Mouse (Mus musculus): ENCODE results near the gene Zfp683. TPM values are rescaled to one million over a fixed set of nuclear protein-coding genes. Genes with fewer than 3 reads are reported as not detected.

Zfp683 gene
- polyA plus RNA-seq, 1 experiment from 2014 or later: not detected

- Histone ChIP-seq H3K27ac (replicated peaks; ENCODE audit: low read depth, low read length) (no peak overlapping the region), H3K27me3 (ENCODE audit: control insufficient read depth, insufficient read depth, low read length) (no peaks in the 10 kb centered on the region), H3K4me1 (ENCODE audit: control insufficient read depth, insufficient read depth, low read length) (peaks cover 6% of the 10 kb centered on the region; the same call in 1 of the 2 replicates), H3K36me3 (ENCODE audit: control insufficient read depth, insufficient read depth, low read length) (no peaks in the 10 kb centered on the region), H3K4me3 (ENCODE audit: low read depth, low read length) (no peak overlapping the region), H3K9me3 (ENCODE audit: control insufficient read depth, low read length) (no peaks in the 10 kb centered on the region), H3K9ac (ENCODE audit: low read length) (no peak overlapping the region), H3K4me2 (ENCODE audit: low read depth, severe bottlenecking) (no peak overlapping the region)
- 48% methylated on average over 9 of the region's 9 CpGs for WGBS
- DNase-seq (ENCODE audit: low spot score) (peak; percentile 60), ATAC-seq (ENCODE audit: insufficient number of reproducible peaks, low FRiP score, low TSS enrichment, low read depth) (0 out of 2 replicates have a peak, but pooled peaks have one; percentile 39)
These were observed 12.1 kb upstream of the Zfp683 start for GRCm38 (mm10) chr4:134041317-134042123.

- no peak for DNase-seq (ENCODE audit: low spot score)
- 48% methylated on average over 2 of the region's 2 CpGs for WGBS
- Histone ChIP-seq H3K4me1 (ENCODE audit: control insufficient read depth, insufficient read depth, low read length) (peaks cover 6% of the 10 kb centered on the region; the same call in 1 of the 2 replicates), H3K9me3 (ENCODE audit: control insufficient read depth, low read length) (no peaks in the 10 kb centered on the region), H3K36me3 (ENCODE audit: control insufficient read depth, insufficient read depth, low read length) (no peaks in the 10 kb centered on the region), H3K27me3 (ENCODE audit: control insufficient read depth, insufficient read depth, low read length) (no peaks in the 10 kb centered on the region), H3K4me3 (ENCODE audit: low read depth, low read length) (no peak overlapping the region), H3K4me2 (ENCODE audit: low read depth, severe bottlenecking) (no peak overlapping the region), H3K27ac (replicated peaks; ENCODE audit: low read depth, low read length) (no peak overlapping the region), H3K9ac (ENCODE audit: low read length) (no peak overlapping the region)
- ATAC-seq (ENCODE audit: insufficient number of reproducible peaks, low FRiP score, low TSS enrichment, low read depth): no peak
These were observed 10.6 kb upstream of the Zfp683 start for GRCm38 (mm10) chr4:134043041-134043440.

GRCm38 (mm10) chr4:134047648-134048047, 6.0 kb upstream of the Zfp683 start:
- no peak overlapping the region for H3K4me3 ChIP-seq (ENCODE audit: low read depth, low read length)
- no peak overlapping the region for H3K4me2 ChIP-seq (ENCODE audit: low read depth, severe bottlenecking)
- H3K27ac ChIP-seq (replicated peaks; ENCODE audit: low read depth, low read length): no peak overlapping the region
- H3K27me3 ChIP-seq (ENCODE audit: control insufficient read depth, insufficient read depth, low read length): no peaks in the 10 kb centered on the region
- H3K36me3 ChIP-seq (ENCODE audit: control insufficient read depth, insufficient read depth, low read length): no peaks in the 10 kb centered on the region
- no peaks in the 10 kb centered on the region for H3K4me1 ChIP-seq (ENCODE audit: control insufficient read depth, insufficient read depth, low read length)
- no peak for DNase-seq (ENCODE audit: low spot score)
- whole genome bisulfite sequencing: 42% methylated on average over 5 of the region's 5 CpGs
- ATAC-seq (ENCODE audit: insufficient number of reproducible peaks, low FRiP score, low TSS enrichment, low read depth): no peak
- H3K9me3 ChIP-seq (ENCODE audit: control insufficient read depth, low read length): no peaks in the 10 kb centered on the region; the same call in 1 of the 2 replicates
- H3K9ac ChIP-seq (ENCODE audit: low read length): no peak overlapping the region

- no peaks in the 10 kb centered on the region for H3K36me3 ChIP-seq (ENCODE audit: control insufficient read depth, insufficient read depth, low read length)
- no peak for ATAC-seq (ENCODE audit: insufficient number of reproducible peaks, low FRiP score, low TSS enrichment, low read depth)
- no peaks in the 10 kb centered on the region; the same call in 1 of the 2 replicates for H3K9me3 ChIP-seq (ENCODE audit: control insufficient read depth, low read length)
- no peaks in the 10 kb centered on the region for H3K27me3 ChIP-seq (ENCODE audit: control insufficient read depth, insufficient read depth, low read length)
- H3K4me3 ChIP-seq (ENCODE audit: low read depth, low read length): no peak overlapping the region
- no peaks in the 10 kb centered on the region for H3K4me1 ChIP-seq (ENCODE audit: control insufficient read depth, insufficient read depth, low read length)
- H3K27ac ChIP-seq (replicated peaks; ENCODE audit: low read depth, low read length): no peak overlapping the region
- WGBS: 84% methylated on average over 5 of the region's 5 CpGs
- DNase-seq (ENCODE audit: low spot score): no peak
- H3K4me2 ChIP-seq (ENCODE audit: low read depth, severe bottlenecking): no peak overlapping the region
- no peak overlapping the region for H3K9ac ChIP-seq (ENCODE audit: low read length)
These were observed 1.7 kb upstream of the Zfp683 start for GRCm38 (mm10) chr4:134051912-134052311.

- Histone ChIP-seq H3K27me3 (ENCODE audit: control insufficient read depth, insufficient read depth, low read length) (no peaks in the 10 kb centered on the region), H3K27ac (replicated peaks; ENCODE audit: low read depth, low read length) (no peak overlapping the region), H3K9ac (ENCODE audit: low read length) (no peak overlapping the region), H3K4me2 (ENCODE audit: low read depth, severe bottlenecking) (no peak overlapping the region), H3K36me3 (ENCODE audit: control insufficient read depth, insufficient read depth, low read length) (no peaks in the 10 kb centered on the region), H3K9me3 (ENCODE audit: control insufficient read depth, low read length) (no peaks in the 10 kb centered on the region; the same call in 1 of the 2 replicates), H3K4me1 (ENCODE audit: control insufficient read depth, insufficient read depth, low read length) (no peaks in the 10 kb centered on the region), H3K4me3 (ENCODE audit: low read depth, low read length) (no peak overlapping the region)
- ATAC-seq (ENCODE audit: insufficient number of reproducible peaks, low FRiP score, low TSS enrichment, low read depth) (no peak), DNase-seq (ENCODE audit: low spot score) (no peak)
- 43% methylated on average over 8 of the region's 8 CpGs for WGBS
These were observed 1.1 kb upstream of the Zfp683 start for GRCm38 (mm10) chr4:134052560-134052959.

GRCm38 (mm10) chr4:134058166-134058715, 4.6 kb downstream of the Zfp683 start:
- no peak for DNase-seq (ENCODE audit: low spot score)
- 20% methylated on average over 14 of the region's 14 CpGs for WGBS
- Histone ChIP-seq H3K4me2 (ENCODE audit: low read depth, severe bottlenecking) (no peak overlapping the region), H3K27me3 (ENCODE audit: control insufficient read depth, insufficient read depth, low read length) (0 out of 2 replicates have a peak, but pooled peaks cover 3% of the 10 kb centered on the region), H3K36me3 (ENCODE audit: control insufficient read depth, insufficient read depth, low read length) (no peaks in the 10 kb centered on the region), H3K4me1 (ENCODE audit: control insufficient read depth, insufficient read depth, low read length) (no peaks in the 10 kb centered on the region), H3K4me3 (ENCODE audit: low read depth, low read length) (no peak overlapping the region), H3K27ac (replicated peaks; ENCODE audit: low read depth, low read length) (no peak overlapping the region), H3K9ac (ENCODE audit: low read length) (no peak overlapping the region), H3K9me3 (ENCODE audit: control insufficient read depth, low read length) (no peaks in the 10 kb centered on the region)
- no peak for ATAC-seq (ENCODE audit: insufficient number of reproducible peaks, low FRiP score, low TSS enrichment, low read depth)

- H3K4me2 ChIP-seq (ENCODE audit: low read depth, severe bottlenecking): no peak overlapping the region
- H3K27me3 ChIP-seq (ENCODE audit: control insufficient read depth, insufficient read depth, low read length): 0 out of 2 replicates have a peak, but pooled peaks cover 3% of the 10 kb centered on the region
- no peak overlapping the region for H3K27ac ChIP-seq (replicated peaks; ENCODE audit: low read depth, low read length)
- 78% methylated on average over 6 of the region's 6 CpGs for WGBS
- no peak overlapping the region for H3K4me3 ChIP-seq (ENCODE audit: low read depth, low read length)
- ATAC-seq (ENCODE audit: insufficient number of reproducible peaks, low FRiP score, low TSS enrichment, low read depth) (no peak), DNase-seq (ENCODE audit: low spot score) (no peak)
- H3K4me1 ChIP-seq (ENCODE audit: control insufficient read depth, insufficient read depth, low read length): no peaks in the 10 kb centered on the region
- no peaks in the 10 kb centered on the region for H3K9me3 ChIP-seq (ENCODE audit: control insufficient read depth, low read length)
- H3K9ac ChIP-seq (ENCODE audit: low read length): no peak overlapping the region
- no peaks in the 10 kb centered on the region for H3K36me3 ChIP-seq (ENCODE audit: control insufficient read depth, insufficient read depth, low read length)
These were observed 5.3 kb downstream of the Zfp683 start for GRCm38 (mm10) chr4:134058908-134059307.

GRCm38 (mm10) chr4:134060135-134060865, 6.7 kb downstream of the Zfp683 start, which contains the start of gene Crybg2:
TSS of gene Crybg2 (plus strand) at chr4:134060815.
- WGBS: 32% methylated on average over 28 of the region's 28 CpGs
- no peak within 1 kb of the TSS for H3K4me2 ChIP-seq (ENCODE audit: low read depth, severe bottlenecking)

More at GRCm38 (mm10) chr4:134060135-134060865, 6.7 kb downstream of the Zfp683 start, which contains the start of gene Crybg2:
- Histone ChIP-seq H3K27ac (replicated peaks; ENCODE audit: low read depth, low read length) (no peak within 1 kb of the TSS), H3K36me3 (ENCODE audit: control insufficient read depth, insufficient read depth, low read length) (no peaks in the 10 kb centered on the region), H3K4me3 (ENCODE audit: low read depth, low read length) (no peak within 1 kb of the TSS), H3K4me1 (ENCODE audit: control insufficient read depth, insufficient read depth, low read length) (no peaks in the 10 kb centered on the region), H3K27me3 (ENCODE audit: control insufficient read depth, insufficient read depth, low read length) (0 out of 2 replicates have a peak, but pooled peaks cover 5% of the 10 kb centered on the region), H3K9ac (ENCODE audit: low read length) (no peak within 1 kb of the TSS), H3K9me3 (ENCODE audit: control insufficient read depth, low read length) (no peaks in the 10 kb centered on the region)
- DNase-seq (ENCODE audit: low spot score) (no peak), ATAC-seq (ENCODE audit: insufficient number of reproducible peaks, low FRiP score, low TSS enrichment, low read depth) (no peak)
